ENCODE assay signal across 23 mouse cellular contexts in genomic region chr1:92057068-92057467, GRCm38 (mm10).
DNase-seq lines count a peak whose midpoint lies in the region; ATAC-seq and TF ChIP-seq lines count a peak whose summit lies in the region.
"Had no signal": no experiment of that assay in that cellular context is flagged by ENCODE, and none has a peak within 500 bp of the region (broad histone marks: within the 10 kb centered on the region; RNA-seq: fewer than 3 reads in every experiment).

No protein-coding gene starts in this region.

- H3K27ac ChIP-seq in midbrain, embryonic 11.5 days (ENCODE audit: low read depth, low read length): no peak overlapping the region
- H3K27ac ChIP-seq in kidney, adult 2 months (ENCODE audit: insufficient read depth, low read depth, low read length): no peak overlapping the region
- H3K27ac ChIP-seq: embryonic facial prominence, embryonic 10.5 days; forebrain, embryonic 10.5 days; heart, embryonic 10.5 days; hindbrain, embryonic 12.5 days had no signal

- H3K9me3 ChIP-seq in midbrain, embryonic 11.5 days (ENCODE audit: control insufficient read depth, low read length): no peaks in the 10 kb centered on the region
- H3K9me3 ChIP-seq: embryonic facial prominence, embryonic 10.5 days; forebrain, embryonic 10.5 days; heart, embryonic 10.5 days; hindbrain, embryonic 12.5 days had no signal

- H3K4me2 ChIP-seq in myocyte (ENCODE audit: low read depth): peak overlapping the region; percentile 8
- no peak overlapping the region for H3K4me2 ChIP-seq in midbrain, embryonic 11.5 days
- H3K4me2 ChIP-seq: hindbrain, embryonic 12.5 days had no signal

- no peaks in the 10 kb centered on the region for H3K27me3 ChIP-seq in myocyte (ENCODE audit: control insufficient read depth, insufficient read depth, insufficient read length)
- no peaks in the 10 kb centered on the region for H3K27me3 ChIP-seq in midbrain, embryonic 11.5 days (ENCODE audit: control insufficient read depth, insufficient read depth, low read length)
- no peaks in the 10 kb centered on the region for H3K27me3 ChIP-seq in kidney, adult 2 months (replicated peaks; ENCODE audit: control insufficient read depth, insufficient read depth, low read length)
- H3K27me3 ChIP-seq: CH12.LX; hindbrain, embryonic 12.5 days; Patski had no signal

- no peak overlapping the region for H3ac ChIP-seq in myocyte (ENCODE audit: control insufficient read depth, insufficient read length)

- TF ChIP-seq POLR2A in myocyte (IDR thresholded peaks at IDR 0.05; ENCODE audit: insufficient read length, low read depth): no peak
- TF ChIP-seq POLR2A in kidney, adult 2 months (IDR thresholded peaks at IDR 0.05; ENCODE audit: low read depth, low read length): no peak

- H3K79me2 ChIP-seq in myocyte (ENCODE audit: control insufficient read depth, insufficient read depth): peaks cover 33% of the 10 kb centered on the region

- 92% methylated on average over 3 of the region's 3 CpGs for WGBS in midbrain, embryonic 11.5 days
- WGBS in kidney, adult 2 months: 93% methylated on average over 3 of the region's 3 CpGs

- DNase-seq in gastrocnemius, adult 18-20 months (ENCODE audit: low spot score): peak; percentile 60
- DNase-seq in gastrocnemius, postnatal 25 days: no peak
- peak; percentile 46 for DNase-seq in layer of hippocampus, adult 9-11 months
- no peak for DNase-seq in layer of hippocampus, adult 9-10 months (ENCODE audit: low spot score)
- DNase-seq in adipocyte (ENCODE audit: low spot score): peak; percentile 57
- no peak for DNase-seq in midbrain, embryonic 11.5 days (ENCODE audit: low spot score, missing footprints)
- no peak for DNase-seq in kidney, adult 2 months
- DNase-seq: adrenal gland, adult 2 months; adrenal gland, postnatal 25 days; cerebellum, adult 2 months; cerebellum, postnatal 10 days; heart, postnatal 10 days; heart, postnatal 4 days had no signal

- no peak overlapping the region for H3K9ac ChIP-seq in midbrain, embryonic 11.5 days (ENCODE audit: low read length)
- H3K9ac ChIP-seq: hindbrain, embryonic 12.5 days had no signal

- ATAC-seq in midbrain, embryonic 11.5 days (ENCODE audit: low FRiP score): no peak
- ATAC-seq: activated CD4-positive, CD25-positive, alpha-beta regulatory T cell, adult 4 months; forebrain, embryonic 14.5 days; hindbrain, embryonic 16.5 days; Patski had no signal

- no peak overlapping the region for H3K4me3 ChIP-seq in myocyte
- H3K4me3 ChIP-seq in midbrain, embryonic 11.5 days (ENCODE audit: low read depth, low read length): no peak overlapping the region
- no peak overlapping the region for H3K4me3 ChIP-seq in kidney, adult 2 months (ENCODE audit: insufficient read depth, low read depth, low read length)
- H3K4me3 ChIP-seq: embryonic facial prominence, embryonic 10.5 days; forebrain, embryonic 10.5 days; heart, embryonic 10.5 days; hindbrain, embryonic 12.5 days had no signal

- peaks cover 5% of the 10 kb centered on the region for H3K36me3 ChIP-seq in myocyte (ENCODE audit: control insufficient read depth, insufficient read depth)
- H3K36me3 ChIP-seq in midbrain, embryonic 11.5 days (ENCODE audit: control insufficient read depth, insufficient read depth, low read length): no peaks in the 10 kb centered on the region
- no peaks in the 10 kb centered on the region for H3K36me3 ChIP-seq in kidney, adult 2 months (ENCODE audit: control insufficient read depth, insufficient read depth, low read length)
- H3K36me3 ChIP-seq: embryonic facial prominence, embryonic 10.5 days; heart, embryonic 10.5 days; hindbrain, embryonic 12.5 days had no signal

- peaks cover 12% of the 10 kb centered on the region for H3K4me1 ChIP-seq in midbrain, embryonic 11.5 days (ENCODE audit: control insufficient read depth, insufficient read depth, low read length)
- H3K4me1 ChIP-seq in kidney, adult 2 months (ENCODE audit: control insufficient read depth, insufficient read depth, low read length): peaks cover 9% of the 10 kb centered on the region; the same call in 1 of the 2 replicates

- TF ChIP-seq CTCF in kidney, adult 2 months (conservative IDR thresholded peaks at IDR 0.05; ENCODE audit: insufficient read depth, insufficient read length, low read depth, low read length): no peak

TF ChIP-seq in myocyte, 11 proteins besides CTCF, POLR2A, EP300 and RAD21:
- TF ChIP-seq MYOD1 (IDR thresholded peaks at IDR 0.05; ENCODE audit: control insufficient read depth in 1 of 3, insufficient read length in 2 of 3, low read depth in 2 of 3) (peak in 2 of 3 experiments; percentile 8 to 52), MYOG (IDR thresholded peaks at IDR 0.05; ENCODE audit: control insufficient read depth in 1 of 3, insufficient read depth in 1 of 3, insufficient read length in 2 of 3, low read depth in 2 of 3) (peak in 1 of 3 experiments; percentile 63), POLR2AphosphoS2 (IDR thresholded peaks at IDR 0.05; ENCODE audit: insufficient read length, low read depth) (no peak), CEBPB (IDR thresholded peaks at IDR 0.05; ENCODE audit: insufficient read depth, poor library complexity, severe bottlenecking) (no peak), TCF12 (IDR thresholded peaks at IDR 0.05; ENCODE audit: insufficient read depth, poor library complexity, severe bottlenecking) (no peak), REST (IDR thresholded peaks at IDR 0.05; ENCODE audit: insufficient read depth, insufficient read length) (no peak), USF1 (IDR thresholded peaks at IDR 0.05; ENCODE audit: low read depth) (no peak), MAX (IDR thresholded peaks at IDR 0.05; ENCODE audit: low read depth) (no peak)

Comparison
In these comparisons a context has a peak if more than half of its experiments do, and no peak if none do; other contexts are left out.
1. DNase-seq: peak in gastrocnemius, adult 18-20 months (single experiment), layer of hippocampus, adult 9-11 months (single experiment) and adipocyte (single experiment); none in gastrocnemius, postnatal 25 days (single experiment), layer of hippocampus, adult 9-10 months (single experiment), midbrain, embryonic 11.5 days (single experiment) and kidney, adult 2 months (single experiment).